Mouse (Mus musculus) neural tube, embryonic 14.5 days (tissue): ENCODE data around the gene Rapgef5. TPM values are rescaled to one million over a fixed set of nuclear protein-coding genes. Genes with fewer than 3 reads are reported as not detected.

ENCODE experiments used
- ATAC-seq: fragments of 200-750 bp; cut with Nextera tagmentation; 2 replicates; pipeline ENCODE4 v1.8.0; 2017; ENCODE audit warnings: low read depth, mild to moderate bottlenecking, moderate TSS enrichment, moderate library complexity
- H3K27ac ChIP-seq: fragments of 300-500 bp; sonication (generic); 2 replicates; pipeline ENCODE4 v1.5.1; 2014; ENCODE audit warnings: low read depth, mild to moderate bottlenecking, control low read depth, low read length, moderate library complexity, mixed read lengths
- H3K27me3 ChIP-seq: fragments of 300-500 bp; sonication (generic); 2 replicates; pipeline ENCODE4 v1.6.1; 2014; ENCODE audit warnings: low read length; ENCODE audit not compliant: control insufficient read depth, insufficient read depth
- H3K36me3 ChIP-seq: fragments of 300-500 bp; sonication (generic); 2 replicates; pipeline ENCODE4 v1.6.1; 2014; ENCODE audit warnings: low read length, mixed read lengths; ENCODE audit not compliant: control insufficient read depth, insufficient read depth
- H3K4me1 ChIP-seq: fragments of 300-500 bp; sonication (generic); 2 replicates; pipeline ENCODE4 v1.6.1; 2014; ENCODE audit warnings: low read length; ENCODE audit not compliant: control insufficient read depth, insufficient read depth
- H3K4me2 ChIP-seq: fragments of 300-500 bp; sonication (generic); 2 replicates; pipeline ENCODE4 v1.6.1; 2014; ENCODE audit warnings: mild to moderate bottlenecking, low read depth, low read length, control low read depth
- H3K4me3 ChIP-seq: fragments of 300-500 bp; sonication (generic); 2 replicates; pipeline ENCODE4 v1.5.1; 2014; ENCODE audit warnings: low read depth, low read length, control low read depth, mixed read lengths
- H3K9ac ChIP-seq: fragments of 300-500 bp; sonication (generic); replicated peaks from 2 replicates; pipeline ENCODE4 v1.6.1; 2014; ENCODE audit warnings: low read depth, mild to moderate bottlenecking, control low read depth, low read length, mixed read lengths
- H3K9me3 ChIP-seq: fragments of 300-500 bp; sonication (generic); 2 replicates; pipeline ENCODE4 v1.6.1; 2016; ENCODE audit warnings: low read length; ENCODE audit not compliant: control insufficient read depth
- WGBS: fragments of 180-500 bp; shearing (Covaris S2); extraction: QIAGEN DNeasy Blood & Tissue Kit; methylation state at CpG from one replicate; pipeline ENCODE4 v1.1.7; 2014; 5-methylcytosine and 5-hydroxymethylcytosine counted together
- polyA plus RNA-seq: library from polyadenylated mRNA; unstranded; fragments of >200 nt; fragmentation: Nextera tagmentation; extraction: Ambion mirVana; gene quantifications from 2 replicates; pipeline ENCODE4 v1.2.1, GENCODE M21; 2014

Rapgef5 gene
- polyA plus RNA-seq, 1 experiment from 2014 or later: 39.4 TPM

DNA sequence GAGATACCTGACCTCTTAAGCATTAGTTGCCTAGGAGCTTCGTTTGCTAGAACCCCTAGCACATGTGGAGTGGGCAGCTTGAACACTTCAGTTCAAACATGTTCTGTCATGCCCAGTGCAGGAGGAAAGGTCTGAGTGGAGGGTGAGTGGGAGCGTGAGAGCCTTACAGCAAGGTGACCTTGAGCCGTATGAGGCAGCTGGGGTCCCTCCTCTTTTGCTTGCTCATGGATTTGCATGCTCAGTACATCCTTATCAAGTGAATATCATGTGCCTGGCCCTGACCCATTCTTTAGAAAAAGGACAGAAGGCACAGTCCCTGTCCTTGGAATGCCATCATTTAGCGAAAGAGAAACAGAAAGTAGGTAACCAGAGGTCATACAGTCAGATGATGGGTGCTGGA, 165.0 kb downstream of the Rapgef5 start:
- Histone ChIP-seq H3K27me3 (no peaks in the 10 kb centered on the region), H3K36me3 (no peaks in the 10 kb centered on the region), H3K4me3 (no peak overlapping the region), H3K4me2 (no peak overlapping the region), H3K9ac (no peak overlapping the region), H3K27ac (no peak overlapping the region), H3K9me3 (no peaks in the 10 kb centered on the region), H3K4me1 (peaks cover 10% of the 10 kb centered on the region; the same call in 1 of the 2 replicates)
- no peak for ATAC-seq
- 90% methylated on average over 4 of the region's 4 CpGs for WGBS

DNA sequence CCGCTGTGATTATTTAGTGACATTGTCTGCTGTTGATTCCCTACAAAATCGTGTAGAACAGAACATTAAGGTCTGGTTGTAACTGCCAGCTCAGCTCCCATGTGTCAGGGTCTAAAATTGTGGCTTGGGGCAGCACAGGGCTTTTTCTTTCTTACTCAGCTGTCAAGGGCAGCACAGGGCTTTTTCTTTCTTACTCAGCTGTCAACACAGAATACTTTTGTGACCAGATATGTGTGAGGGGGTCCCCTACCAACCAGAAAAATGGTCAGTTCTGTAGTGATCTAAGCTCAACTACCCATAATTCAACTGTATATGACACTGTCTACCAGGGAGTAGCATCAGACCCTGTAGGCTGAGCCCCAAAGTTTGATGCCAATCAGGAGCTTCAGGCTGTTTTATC, 167.1 kb downstream of the Rapgef5 start:
- Histone ChIP-seq H3K36me3 (no peaks in the 10 kb centered on the region), H3K4me1 (peaks cover 15% of the 10 kb centered on the region; the same call in 1 of the 2 replicates), H3K27me3 (no peaks in the 10 kb centered on the region), H3K9me3 (no peaks in the 10 kb centered on the region), H3K9ac (no peak overlapping the region), H3K4me2 (no peak overlapping the region), H3K4me3 (no peak overlapping the region), H3K27ac (no peak overlapping the region)
- no peak for ATAC-seq
- WGBS: 62% methylated on average over 2 of the region's 2 CpGs

DNA sequence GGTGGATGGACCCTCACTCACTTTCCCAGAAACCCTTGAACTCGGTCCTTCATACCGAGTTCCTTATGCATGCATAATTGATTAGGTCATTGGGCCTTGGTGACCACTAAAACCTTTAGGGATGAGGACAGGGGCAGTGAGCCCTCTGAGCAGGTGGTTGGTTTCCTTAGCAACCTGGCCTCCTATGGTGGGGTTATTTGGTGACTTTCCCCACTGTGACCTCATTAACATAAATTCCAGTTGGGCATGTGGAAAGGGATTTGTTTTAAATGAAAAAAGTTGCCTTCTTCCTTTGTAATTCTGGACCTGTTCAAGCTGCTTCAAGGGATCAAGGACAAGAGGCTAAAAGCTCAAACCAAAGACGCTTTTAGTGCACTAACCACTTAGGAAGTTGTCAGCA, 167.7 kb downstream of the Rapgef5 start:
- no peak overlapping the region for H3K9ac ChIP-seq
- H3K36me3 ChIP-seq: no peaks in the 10 kb centered on the region
- no peak overlapping the region for H3K4me2 ChIP-seq
- no peak overlapping the region for H3K27ac ChIP-seq
- no peak overlapping the region for H3K4me3 ChIP-seq
- ATAC-seq: no peak
- no peaks in the 10 kb centered on the region for H3K9me3 ChIP-seq
- WGBS: 11% methylated on average over 3 of the region's 3 CpGs
- no peaks in the 10 kb centered on the region for H3K27me3 ChIP-seq
- H3K4me1 ChIP-seq: peaks cover 15% of the 10 kb centered on the region; the same call in 1 of the 2 replicates

DNA sequence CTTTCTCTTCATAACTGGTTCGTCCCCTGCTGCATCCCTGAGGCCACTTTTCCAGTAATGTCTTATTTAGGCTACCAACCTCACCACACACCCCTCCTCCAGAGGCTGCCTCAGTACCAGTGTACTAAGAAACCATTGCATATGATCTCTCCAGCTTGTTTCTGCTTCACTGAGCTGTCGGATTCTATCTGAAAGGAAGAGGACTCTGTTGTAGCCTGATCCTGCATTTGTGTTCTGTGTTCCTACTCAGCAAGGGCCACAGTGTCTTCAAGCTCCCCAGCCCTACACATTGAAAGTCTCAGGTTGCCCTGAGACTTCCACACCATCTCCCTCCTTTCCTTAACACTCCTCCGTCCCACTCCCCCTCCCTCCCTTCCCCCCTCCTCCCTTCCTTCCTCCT, 168.5 kb downstream of the Rapgef5 start:
- 20% methylated on average over 3 of the region's 3 CpGs for WGBS
- H3K4me2 ChIP-seq: no peak overlapping the region
- no peaks in the 10 kb centered on the region for H3K27me3 ChIP-seq
- no peak overlapping the region for H3K9ac ChIP-seq
- peaks cover 16% of the 10 kb centered on the region; the same call in 1 of the 2 replicates for H3K4me1 ChIP-seq
- no peak for ATAC-seq
- H3K27ac ChIP-seq: no peak overlapping the region
- H3K4me3 ChIP-seq: no peak overlapping the region
- H3K9me3 ChIP-seq: no peaks in the 10 kb centered on the region
- no peaks in the 10 kb centered on the region for H3K36me3 ChIP-seq

DNA sequence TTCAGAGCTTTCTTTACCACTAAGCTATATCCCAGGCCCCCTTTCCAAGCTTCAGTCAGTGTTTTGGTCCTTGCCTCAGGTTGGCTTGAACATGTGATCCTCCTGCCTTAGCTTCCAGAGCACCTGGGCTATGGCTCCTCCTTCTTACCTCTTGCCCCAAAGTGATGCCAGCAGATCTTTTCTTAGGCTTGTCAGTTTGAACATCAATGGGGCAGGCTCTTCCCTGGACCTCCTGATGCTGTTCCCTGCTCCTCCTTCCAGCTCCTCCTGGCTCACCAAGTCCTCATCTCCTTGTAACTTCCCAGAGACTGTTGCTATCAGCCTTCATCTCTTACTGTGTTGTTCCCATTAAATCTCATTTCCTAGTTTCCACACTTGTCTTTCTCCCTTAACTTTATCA, 169.1 kb downstream of the Rapgef5 start:
- Histone ChIP-seq H3K4me1 (peaks cover 18% of the 10 kb centered on the region; the same call in 1 of the 2 replicates), H3K27me3 (no peaks in the 10 kb centered on the region), H3K9me3 (no peaks in the 10 kb centered on the region), H3K9ac (no peak overlapping the region), H3K4me3 (no peak overlapping the region), H3K4me2 (no peak overlapping the region), H3K36me3 (no peaks in the 10 kb centered on the region), H3K27ac (no peak overlapping the region)
- no peak for ATAC-seq

DNA sequence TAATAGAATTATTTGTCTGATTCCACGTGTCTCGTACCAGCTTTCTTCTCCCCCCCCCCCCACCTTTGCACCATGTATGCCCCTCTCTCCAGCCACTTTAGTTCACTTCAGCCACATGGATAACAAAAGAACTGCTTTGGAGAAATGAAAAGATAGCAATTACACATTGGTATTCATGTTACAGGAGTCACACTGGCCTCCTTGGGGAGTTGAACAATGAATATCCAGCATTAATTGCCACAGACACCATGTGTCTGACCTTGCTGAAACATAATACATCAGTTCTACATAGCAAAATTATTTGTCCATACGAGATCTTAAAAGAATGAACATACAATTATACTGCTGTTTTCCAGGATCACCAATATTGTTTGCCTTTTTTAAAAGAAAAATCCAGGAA, 170.5 kb downstream of the Rapgef5 start:
- H3K4me1 ChIP-seq: peaks cover 21% of the 10 kb centered on the region; the same call in 1 of the 2 replicates
- H3K27me3 ChIP-seq: no peaks in the 10 kb centered on the region
- no peak overlapping the region for H3K4me2 ChIP-seq
- no peaks in the 10 kb centered on the region for H3K9me3 ChIP-seq
- ATAC-seq: no peak
- H3K36me3 ChIP-seq: no peaks in the 10 kb centered on the region
- no peak overlapping the region for H3K4me3 ChIP-seq
- no peak overlapping the region for H3K9ac ChIP-seq
- WGBS: 53% methylated on average over 3 of the region's 3 CpGs
- H3K27ac ChIP-seq: no peak overlapping the region; the same call in 1 of the 2 replicates

DNA sequence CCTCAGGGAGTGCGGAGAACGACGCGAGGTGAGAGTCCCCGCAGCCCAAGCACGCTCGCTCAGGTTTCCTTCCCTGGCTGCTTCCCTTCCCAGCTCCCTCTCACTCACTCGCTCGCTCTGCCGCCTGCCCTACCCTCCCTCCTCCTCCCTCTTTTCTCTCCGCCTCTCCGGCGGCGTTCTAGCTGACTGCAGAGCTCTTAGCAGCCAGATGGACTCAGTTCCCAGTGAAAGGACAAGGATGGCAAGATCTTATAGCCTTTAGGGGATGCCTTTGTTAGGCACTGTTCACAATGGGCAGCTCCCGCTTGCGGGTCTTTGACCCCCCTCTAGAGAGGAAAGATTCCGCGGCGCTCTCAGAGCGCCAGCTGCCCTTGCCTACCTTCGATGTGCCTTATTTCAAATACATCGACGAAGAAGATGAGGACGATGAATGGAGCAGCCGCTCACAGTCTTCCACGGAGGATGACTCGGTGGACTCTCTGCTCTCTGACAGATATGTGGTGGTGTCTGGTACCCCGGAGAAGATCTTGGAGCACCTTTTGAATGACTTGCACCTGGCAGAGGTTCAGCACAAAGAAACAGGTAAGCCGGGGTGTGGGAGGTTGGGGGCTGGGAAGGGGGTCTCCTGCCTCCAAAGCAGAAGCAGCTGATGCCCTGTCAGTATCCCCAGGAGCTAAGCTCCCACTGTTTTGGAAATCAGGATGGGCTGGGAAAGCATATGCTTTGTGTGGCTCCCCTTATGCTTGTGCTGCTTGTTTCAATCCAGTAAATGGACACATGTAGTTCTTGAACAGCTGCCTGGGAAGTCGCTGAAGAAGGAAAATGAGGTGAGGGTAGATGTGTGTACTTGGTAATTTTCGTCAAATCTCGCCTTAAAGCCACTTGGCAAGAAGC, 172.6 kb downstream of the Rapgef5 start:
- H3K9ac ChIP-seq: peak overlapping the region; percentile 89

DNA sequence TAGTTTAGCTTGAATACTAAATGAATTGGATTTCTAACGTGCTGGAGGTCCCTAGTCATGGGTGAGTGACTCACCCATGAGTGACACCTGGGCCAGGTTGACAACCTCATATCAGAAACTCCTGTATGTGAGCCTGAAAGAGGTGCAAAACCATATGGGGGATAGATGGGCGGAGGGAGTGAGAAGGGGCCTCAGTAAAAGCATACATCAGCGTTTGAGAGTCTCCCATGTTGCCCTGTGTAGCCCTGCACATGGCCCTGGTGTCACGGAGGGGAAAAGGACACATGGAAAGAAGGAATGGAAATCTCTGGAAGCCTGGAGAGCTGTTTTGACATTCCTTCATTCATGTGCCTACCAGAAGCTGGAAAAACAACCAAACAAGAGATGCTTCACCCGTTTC, 175.1 kb downstream of the Rapgef5 start:
- Histone ChIP-seq H3K4me2 (peak overlapping the region; percentile 61), H3K27me3 (no peaks in the 10 kb centered on the region), H3K9ac (no peak overlapping the region; the same call in 1 of the 2 replicates), H3K9me3 (no peaks in the 10 kb centered on the region), H3K36me3 (no peaks in the 10 kb centered on the region), H3K27ac (no peak overlapping the region), H3K4me3 (peak overlapping the region; percentile 57), H3K4me1 (peaks cover 26% of the 10 kb centered on the region)
- ATAC-seq: no peak
- 60% methylated on average over 5 of the region's 5 CpGs for WGBS

More for the DNA sequence above, 172.6 kb downstream of the Rapgef5 start:
- no peaks in the 10 kb centered on the region for H3K9me3 ChIP-seq
- H3K36me3 ChIP-seq: no peaks in the 10 kb centered on the region
- H3K4me2 ChIP-seq: peak overlapping the region; percentile 61
- peaks cover 31% of the 10 kb centered on the region for H3K4me1 ChIP-seq
- WGBS: 5% methylated on average over 32 of the region's 32 CpGs
- H3K27ac ChIP-seq: peak overlapping the region; percentile 95
- ATAC-seq: peak; percentile 88
- H3K27me3 ChIP-seq: no peaks in the 10 kb centered on the region
- peak overlapping the region; percentile 57 for H3K4me3 ChIP-seq

DNA sequence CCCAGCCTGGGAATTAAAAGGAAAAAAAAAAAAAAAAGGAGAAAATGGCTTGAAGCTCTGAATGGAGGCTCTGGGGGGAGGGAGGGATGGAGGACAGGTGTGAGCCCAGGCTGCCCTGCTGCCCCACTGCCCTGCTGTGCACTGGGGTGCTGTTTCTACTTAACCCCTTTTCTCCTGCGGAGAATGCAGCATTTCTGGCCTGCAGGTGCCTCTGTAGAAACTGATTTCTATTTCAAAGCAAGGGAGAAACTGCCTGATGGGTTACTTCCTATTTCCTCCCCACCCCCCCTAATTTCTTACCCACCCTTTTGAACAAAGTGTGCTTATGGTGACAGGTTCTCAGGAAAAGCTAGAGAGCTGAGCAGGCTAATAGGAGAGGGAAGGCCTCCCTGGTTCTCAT, 176.5 kb downstream of the Rapgef5 start:
- WGBS: 27% methylated on average over 1 of the region's 1 CpGs
- H3K36me3 ChIP-seq: no peaks in the 10 kb centered on the region
- no peak for ATAC-seq
- H3K27ac ChIP-seq: no peak overlapping the region
- peaks cover 22% of the 10 kb centered on the region for H3K4me1 ChIP-seq
- H3K27me3 ChIP-seq: no peaks in the 10 kb centered on the region
- H3K4me3 ChIP-seq: peak overlapping the region; percentile 7; the same call in 1 of the 2 replicates
- no peaks in the 10 kb centered on the region for H3K9me3 ChIP-seq
- no peak overlapping the region; the same call in 1 of the 2 replicates for H3K9ac ChIP-seq
- H3K4me2 ChIP-seq: peak overlapping the region; percentile 61
